In the genomic region with DNA sequence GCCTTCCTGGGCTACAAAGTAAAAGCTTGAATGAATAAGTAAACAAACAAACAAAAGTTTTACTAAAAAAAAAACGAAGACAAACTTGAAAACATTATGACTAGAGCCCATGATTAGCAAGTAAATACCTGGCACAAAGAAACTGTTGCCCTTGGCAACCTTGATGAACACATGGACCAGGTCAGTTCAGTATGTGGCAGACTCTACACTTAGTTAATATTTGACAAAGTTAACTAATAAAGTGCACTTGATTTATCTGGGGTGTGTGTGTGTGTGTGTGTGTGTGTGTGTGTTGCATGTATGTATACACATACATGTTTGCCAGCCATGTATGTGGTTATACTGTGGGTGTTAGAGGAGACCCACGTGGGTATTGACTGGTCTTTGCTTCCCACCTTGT, we compare ENCODE assay signal across 22 mouse cellular contexts. TPM values are rescaled to one million over a fixed set of nuclear protein-coding genes. Genes with fewer than 3 reads are reported as not detected.
DNase-seq lines count a peak whose midpoint lies in the region; ATAC-seq and TF ChIP-seq lines count a peak whose summit lies in the region.
"Had no signal": no experiment of that assay in that cellular context is flagged by ENCODE, and none has a peak within 500 bp of the region (broad histone marks: within the 10 kb centered on the region; RNA-seq: fewer than 3 reads in every experiment).

No protein-coding gene starts in this region.

- 0 out of 2 replicates have a peak, but pooled peaks have one; percentile 17 for ATAC-seq in liver, embryonic 13.5 days (ENCODE audit: low read depth)
- no peak for ATAC-seq in liver, embryonic 11.5 days (replicated peaks; ENCODE audit: low FRiP score)
- ATAC-seq in intestine, postnatal 0 days = peak; percentile 54; the same call in 1 of the 2 replicates
- ATAC-seq in stomach, postnatal 0 days (ENCODE audit: low FRiP score, low TSS enrichment) = peak; percentile 48
- no peak for ATAC-seq in hindbrain, postnatal 0 days
- ATAC-seq: activated CD4-positive, CD25-positive, alpha-beta regulatory T cell, adult 4 months; midbrain, embryonic 16.5 days had no signal

- TF ChIP-seq CTCF in intestine, postnatal 0 days (IDR thresholded peaks at IDR 0.05; ENCODE audit: low read depth) = no peak
- no peak for TF ChIP-seq CTCF in stomach, postnatal 0 days (IDR thresholded peaks at IDR 0.05; ENCODE audit: low read depth)
- TF ChIP-seq CTCF in hindbrain, postnatal 0 days (IDR thresholded peaks at IDR 0.05; ENCODE audit: low read depth) = no peak

- no peak overlapping the region for H3K9ac ChIP-seq in liver, embryonic 13.5 days
- no peak overlapping the region for H3K9ac ChIP-seq in liver, embryonic 11.5 days (ENCODE audit: low read depth, low read length)
- H3K9ac ChIP-seq in intestine, postnatal 0 days (ENCODE audit: low read depth, low read length) = no peak overlapping the region
- H3K9ac ChIP-seq in stomach, postnatal 0 days (ENCODE audit: low read length) = no peak overlapping the region
- H3K9ac ChIP-seq in hindbrain, postnatal 0 days (replicated peaks; ENCODE audit: low read length) = no peak overlapping the region
- H3K9ac ChIP-seq: embryonic facial prominence, embryonic 12.5 days; hindbrain, embryonic 13.5 days; limb, embryonic 12.5 days; neural tube, embryonic 13.5 days had no signal

- H3K9me3 ChIP-seq in liver, embryonic 13.5 days (replicated peaks) = no peaks in the 10 kb centered on the region
- no peaks in the 10 kb centered on the region for H3K9me3 ChIP-seq in liver, embryonic 11.5 days (ENCODE audit: control insufficient read depth, low read length)
- H3K9me3 ChIP-seq in intestine, postnatal 0 days (ENCODE audit: control insufficient read depth) = no peaks in the 10 kb centered on the region
- H3K9me3 ChIP-seq in stomach, postnatal 0 days (ENCODE audit: control insufficient read depth, low read length) = no peaks in the 10 kb centered on the region
- H3K9me3 ChIP-seq in hindbrain, postnatal 0 days (ENCODE audit: low read length) = no peaks in the 10 kb centered on the region
- H3K9me3 ChIP-seq: embryonic facial prominence, embryonic 12.5 days; hindbrain, embryonic 13.5 days; limb, embryonic 12.5 days; midbrain, embryonic 10.5 days; neural tube, embryonic 13.5 days had no signal

- peaks cover 67% of the 10 kb centered on the region for H3K4me1 ChIP-seq in liver, embryonic 13.5 days (replicated peaks)
- peaks cover 41% of the 10 kb centered on the region for H3K4me1 ChIP-seq in liver, embryonic 11.5 days (replicated peaks; ENCODE audit: control insufficient read depth, insufficient read depth, low read length)
- H3K4me1 ChIP-seq in intestine, postnatal 0 days (replicated peaks; ENCODE audit: control insufficient read depth, insufficient read depth, low read length) = peaks cover 21% of the 10 kb centered on the region
- H3K4me1 ChIP-seq in stomach, postnatal 0 days (replicated peaks; ENCODE audit: control insufficient read depth, insufficient read depth) = peaks cover 7% of the 10 kb centered on the region
- H3K4me1 ChIP-seq in hindbrain, postnatal 0 days (ENCODE audit: insufficient read depth, low read length) = peaks cover 5% of the 10 kb centered on the region

- H3K4me3 ChIP-seq in liver, embryonic 13.5 days (replicated peaks) = no peak overlapping the region
- H3K4me3 ChIP-seq in liver, embryonic 11.5 days (ENCODE audit: low read depth, low read length) = no peak overlapping the region
- no peak overlapping the region for H3K4me3 ChIP-seq in intestine, postnatal 0 days (ENCODE audit: low read depth, low read length)
- no peak overlapping the region for H3K4me3 ChIP-seq in stomach, postnatal 0 days (ENCODE audit: low read depth, low read length)
- no peak overlapping the region for H3K4me3 ChIP-seq in hindbrain, postnatal 0 days (ENCODE audit: low read length)
- H3K4me3 ChIP-seq: embryonic facial prominence, embryonic 12.5 days; hindbrain, embryonic 13.5 days; limb, embryonic 12.5 days; midbrain, embryonic 10.5 days; myocyte; neural tube, embryonic 13.5 days had no signal

- H3K4me2 ChIP-seq in liver, embryonic 13.5 days = no peak overlapping the region
- H3K4me2 ChIP-seq in liver, embryonic 11.5 days = no peak overlapping the region
- H3K4me2 ChIP-seq in intestine, postnatal 0 days (replicated peaks; ENCODE audit: low read depth) = peak overlapping the region; percentile 27; the same call in 1 of the 2 replicates
- no peak overlapping the region for H3K4me2 ChIP-seq in stomach, postnatal 0 days (replicated peaks; ENCODE audit: low read depth)
- H3K4me2 ChIP-seq in hindbrain, postnatal 0 days (ENCODE audit: low read depth, low read length) = no peak overlapping the region
- H3K4me2 ChIP-seq: embryonic facial prominence, embryonic 12.5 days; hindbrain, embryonic 13.5 days; limb, embryonic 12.5 days; neural tube, embryonic 13.5 days had no signal

- WGBS in liver, embryonic 13.5 days (ENCODE audit: insufficient replicate concordance) = 41% methylated on average over 2 of the region's 2 CpGs
- WGBS in liver, embryonic 11.5 days = 55% methylated on average over 2 of the region's 2 CpGs
- WGBS in intestine, postnatal 0 days = 32% methylated on average over 2 of the region's 2 CpGs
- 40% methylated on average over 2 of the region's 2 CpGs for WGBS in stomach, postnatal 0 days
- 65% methylated on average over 2 of the region's 2 CpGs for WGBS in hindbrain, postnatal 0 days

- no peak overlapping the region for H3K27ac ChIP-seq in liver, embryonic 13.5 days
- no peak overlapping the region for H3K27ac ChIP-seq in liver, embryonic 11.5 days (ENCODE audit: low read depth, low read length)
- no peak overlapping the region for H3K27ac ChIP-seq in intestine, postnatal 0 days (ENCODE audit: low read depth, low read length)
- no peak overlapping the region for H3K27ac ChIP-seq in stomach, postnatal 0 days (replicated peaks)
- H3K27ac ChIP-seq in hindbrain, postnatal 0 days = no peak overlapping the region
- H3K27ac ChIP-seq: embryonic facial prominence, embryonic 12.5 days; hindbrain, embryonic 13.5 days; limb, embryonic 12.5 days; midbrain, embryonic 10.5 days; neural tube, embryonic 13.5 days had no signal

- no peak for TF ChIP-seq EP300 in stomach, postnatal 0 days (optimal IDR thresholded peaks at IDR 0.05)

- no peaks in the 10 kb centered on the region for H3K36me3 ChIP-seq in liver, embryonic 13.5 days
- H3K36me3 ChIP-seq in liver, embryonic 11.5 days (ENCODE audit: control insufficient read depth, insufficient read depth, low read length) = no peaks in the 10 kb centered on the region
- H3K36me3 ChIP-seq in intestine, postnatal 0 days (ENCODE audit: control insufficient read depth, insufficient read depth) = no peaks in the 10 kb centered on the region
- H3K36me3 ChIP-seq in stomach, postnatal 0 days (ENCODE audit: control insufficient read depth, insufficient read depth, low read length) = no peaks in the 10 kb centered on the region
- H3K36me3 ChIP-seq in hindbrain, postnatal 0 days (ENCODE audit: insufficient read depth, low read length) = no peaks in the 10 kb centered on the region
- H3K36me3 ChIP-seq: hindbrain, embryonic 13.5 days; neural tube, embryonic 13.5 days had no signal

- H3K27me3 ChIP-seq in liver, embryonic 13.5 days = no peaks in the 10 kb centered on the region
- H3K27me3 ChIP-seq in liver, embryonic 11.5 days (replicated peaks; ENCODE audit: control insufficient read depth, insufficient read depth, low read length) = no peaks in the 10 kb centered on the region
- no peaks in the 10 kb centered on the region for H3K27me3 ChIP-seq in intestine, postnatal 0 days (replicated peaks; ENCODE audit: control insufficient read depth, insufficient read depth, low read length)
- H3K27me3 ChIP-seq in stomach, postnatal 0 days (ENCODE audit: control insufficient read depth, insufficient read depth, low read length) = no peaks in the 10 kb centered on the region
- no peaks in the 10 kb centered on the region for H3K27me3 ChIP-seq in hindbrain, postnatal 0 days (ENCODE audit: insufficient read depth, low read length)
- H3K27me3 ChIP-seq: embryonic facial prominence, embryonic 12.5 days; hindbrain, embryonic 13.5 days; limb, embryonic 12.5 days; neural tube, embryonic 13.5 days had no signal

- DNase-seq in liver, embryonic 13.5 days = no peak
- DNase-seq in liver, embryonic 11.5 days (ENCODE audit: low spot score) = no peak
- DNase-seq in kidney, postnatal 14 days = peak; percentile 62
- peak; percentile 42 for DNase-seq in stomach, postnatal 0 days (ENCODE audit: low spot score)
- DNase-seq in adrenal gland, adult 18-20 months (ENCODE audit: low spot score in 2 of 2) = no peak
- no peak for DNase-seq in hindbrain, postnatal 0 days (ENCODE audit: low spot score)
- DNase-seq: adrenal gland, postnatal 10 days; cerebellum, adult 18-20 months; cerebellum, postnatal 14 days; gastrocnemius, postnatal 36 days; heart, postnatal 36 days; lung, adult 2 months; thymus, postnatal 25 days had no signal

RNA-seq across cellular contexts. Expression of gene Zfp710, which starts 25.1 kb away (rescaled TPM):
- polyA plus RNA-seq in liver, embryonic 13.5 days (2015; fragmentation: Nextera tagmentation; extraction: Ambion mirVana) = 3.9 and 5.2 TPM in 2 replicates
- 10.8 and 11.8 TPM in 2 replicates for polyA plus RNA-seq in liver, embryonic 11.5 days (2014; fragmentation: Nextera tagmentation; extraction: Ambion mirVana)
- 8.5 and 9.4 TPM in 2 replicates for polyA plus RNA-seq in intestine, postnatal 0 days (2015; fragmentation: Nextera tagmentation; extraction: Ambion mirVana)
- 10.3 and 12.0 TPM in 2 replicates for polyA plus RNA-seq in stomach, postnatal 0 days (2015; fragmentation: Nextera tagmentation; extraction: Ambion mirVana)
- 10 to 100 TPM; 13.8 to 14.3 TPM for total RNA-seq in adrenal gland, adult 18-20 months (2021)
- 25.8 and 29.7 TPM in 2 replicates for total RNA-seq in hindbrain, postnatal 0 days (2014; rRNA removed)
- 8.4 and 10.3 TPM in 2 replicates for polyA plus RNA-seq in hindbrain, postnatal 0 days (2015; fragmentation: Nextera tagmentation; extraction: Ambion mirVana)

Comparison
In these comparisons a context has a peak if more than half of its experiments do, and no peak if none do; other contexts are left out.
1. ATAC-seq: peak in liver, embryonic 13.5 days (single experiment), intestine, postnatal 0 days (single experiment) and stomach, postnatal 0 days (single experiment); none in liver, embryonic 11.5 days (single experiment) and hindbrain, postnatal 0 days (single experiment).
2. DNase-seq: peak in kidney, postnatal 14 days (single experiment) and stomach, postnatal 0 days (single experiment); none in liver, embryonic 13.5 days (single experiment), liver, embryonic 11.5 days (single experiment), adrenal gland, adult 18-20 months (0 of 2) and hindbrain, postnatal 0 days (single experiment).